Mouse (Mus musculus): ENCODE results near the gene Lrrc75b.

The Lrrc75b gene

GRCm38 (mm10) chr10:75504234-75505129, 55.6 kb downstream of the Lrrc75b start:
- peak in 1 of 2 experiments; percentile 24 for DNase-seq (ENCODE audit: low read depth in 1 of 2, low spot score in 2 of 2)

GRCm38 (mm10) chr10:75503692-75504091, 56.4 kb downstream of the Lrrc75b start:
- DNase-seq (ENCODE audit: low read depth in 1 of 2, low spot score in 2 of 2), result no peak

- DNase-seq (ENCODE audit: low read depth in 1 of 2, low spot score in 2 of 2), result no peak
These were observed 58.5 kb downstream of the Lrrc75b start for GRCm38 (mm10) chr10:75501641-75502040.

- no peak for DNase-seq (ENCODE audit: low read depth in 1 of 2, low spot score in 2 of 2)
These were observed 59.8 kb downstream of the Lrrc75b start for GRCm38 (mm10) chr10:75500345-75500744.
